Mouse (Mus musculus): ENCODE data around the gene Oxa1l. TPM values are rescaled to one million over a fixed set of nuclear protein-coding genes. Genes with fewer than 3 reads are reported as not detected.

Gene Oxa1l
- total and polyA plus RNA-seq, 2 experiments from 2014 or later, result 71.7 to 89.2 TPM

DNA sequence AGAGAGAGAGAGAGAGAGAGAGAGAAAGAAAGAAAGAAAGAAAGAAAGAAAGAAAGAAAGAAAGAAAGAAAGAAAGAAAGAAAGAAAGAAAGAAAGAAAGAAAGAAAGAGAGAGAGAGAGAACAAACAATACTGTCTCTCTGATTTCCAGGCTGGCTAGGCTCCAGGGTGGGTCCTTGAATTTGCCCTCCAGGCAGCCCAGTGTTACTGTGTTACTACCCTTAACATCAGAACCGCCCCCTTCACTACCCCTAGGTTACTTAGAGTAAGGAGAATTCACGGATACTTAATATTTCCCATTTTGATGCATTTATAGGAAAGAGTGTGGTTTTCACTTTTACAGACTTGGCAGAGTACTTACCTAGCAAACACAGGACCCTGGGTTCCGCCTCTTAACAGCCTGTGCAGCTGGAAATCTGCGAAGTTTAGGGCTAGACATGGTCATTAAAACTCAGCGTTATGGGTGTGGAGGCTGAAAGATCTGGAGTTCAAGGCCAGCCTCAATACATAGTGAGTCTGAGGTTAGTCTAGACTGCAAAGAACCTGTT lies 55.7 kb downstream of the Oxa1l start:
- no peak overlapping the region for H3K4me3 ChIP-seq (ENCODE audit: low read depth, low read length)
- no peak overlapping the region for H3K9ac ChIP-seq (replicated peaks; ENCODE audit: low read length, poor library complexity, severe bottlenecking)
- H3K27me3 ChIP-seq (ENCODE audit: insufficient read depth, low read length), result 0 out of 2 replicates have a peak, but pooled peaks cover 5% of the 10 kb centered on the region
- H3K9me3 ChIP-seq (ENCODE audit: low read length), result no peaks in the 10 kb centered on the region
- H3K4me1 ChIP-seq (ENCODE audit: insufficient read depth, low read length), result no peaks in the 10 kb centered on the region
- H3K27ac ChIP-seq (ENCODE audit: low read depth, low read length), result no peak overlapping the region
- no peak for DNase-seq (ENCODE audit: low spot score)
- no peak for TF ChIP-seq CTCF (IDR thresholded peaks at IDR 0.05)
- no peak overlapping the region for H3K4me2 ChIP-seq (ENCODE audit: low read depth, low read length, poor library complexity, severe bottlenecking)
- WGBS, result 42% methylated on average over 5 of the region's 5 CpGs
- ATAC-seq (ENCODE audit: low FRiP score), result no peak
- H3K36me3 ChIP-seq (ENCODE audit: insufficient read depth, low read length), result no peaks in the 10 kb centered on the region

DNA sequence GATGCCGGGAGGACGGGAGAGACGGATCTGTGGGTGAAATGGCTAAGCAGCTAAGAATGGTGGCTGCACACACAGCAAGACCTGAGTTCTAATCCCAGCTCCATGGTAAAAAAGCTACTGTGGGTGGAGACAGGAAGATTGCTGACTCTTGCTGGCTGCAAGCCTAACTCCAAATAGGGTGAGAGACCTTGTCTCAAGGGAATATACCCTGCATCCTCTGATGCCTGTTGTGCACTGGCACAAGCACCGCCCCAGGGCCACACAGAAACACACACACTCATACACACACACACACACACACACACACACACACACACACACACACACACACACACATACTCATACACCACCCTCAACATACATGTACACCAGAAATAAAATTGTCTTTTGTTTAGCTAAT lies 56.2 kb downstream of the Oxa1l start:
- Histone ChIP-seq H3K36me3 (ENCODE audit: insufficient read depth, low read length) (no peaks in the 10 kb centered on the region), H3K9me3 (ENCODE audit: low read length) (no peaks in the 10 kb centered on the region), H3K27me3 (ENCODE audit: insufficient read depth, low read length) (0 out of 2 replicates have a peak, but pooled peaks cover 5% of the 10 kb centered on the region), H3K4me1 (ENCODE audit: insufficient read depth, low read length) (no peaks in the 10 kb centered on the region), H3K4me3 (ENCODE audit: low read depth, low read length) (no peak overlapping the region), H3K27ac (ENCODE audit: low read depth, low read length) (no peak overlapping the region), H3K9ac (replicated peaks; ENCODE audit: low read length, poor library complexity, severe bottlenecking) (no peak overlapping the region), H3K4me2 (ENCODE audit: low read depth, low read length, poor library complexity, severe bottlenecking) (no peak overlapping the region)
- DNase-seq (ENCODE audit: low spot score) (no peak), ATAC-seq (ENCODE audit: low FRiP score) (no peak)
- 72% methylated on average over 4 of the region's 4 CpGs for WGBS
- no peak for TF ChIP-seq CTCF (IDR thresholded peaks at IDR 0.05)

DNA sequence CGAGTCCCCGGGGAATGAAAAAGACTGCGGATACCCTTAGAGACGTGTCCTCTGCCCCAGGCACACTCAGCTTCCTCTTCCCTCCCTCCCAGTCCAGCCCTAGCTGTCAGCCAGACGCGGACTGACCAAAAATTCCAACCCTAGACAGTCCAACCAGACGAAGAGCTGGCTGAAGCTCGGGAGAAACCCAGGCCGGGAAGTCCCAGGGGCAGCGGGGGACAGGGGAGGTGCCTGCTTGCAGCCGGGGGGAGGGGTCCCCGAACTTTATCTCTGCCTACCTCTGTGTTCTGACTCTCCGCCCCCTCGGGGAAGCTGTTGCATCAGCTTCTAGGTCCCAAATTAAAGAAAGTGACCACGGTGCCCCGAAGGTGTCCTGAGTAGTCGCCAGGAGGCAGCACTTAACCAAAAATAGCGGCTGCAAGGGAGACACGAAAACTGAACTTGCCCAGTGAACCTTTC lies 57.0 kb downstream of the Oxa1l start, which contains the start of gene Slc7a7:
TSS of gene Slc7a7 (minus strand) at position 158 of the 459 bp plus-strand sequence.
- Histone ChIP-seq H3K9me3 (ENCODE audit: low read length) (no peaks in the 10 kb centered on the region), H3K27me3 (ENCODE audit: insufficient read depth, low read length) (0 out of 2 replicates have a peak, but pooled peaks cover 5% of the 10 kb centered on the region), H3K9ac (replicated peaks; ENCODE audit: low read length, poor library complexity, severe bottlenecking) (no peak within 1 kb of the TSS), H3K4me1 (ENCODE audit: insufficient read depth, low read length) (no peaks in the 10 kb centered on the region), H3K27ac (ENCODE audit: low read depth, low read length) (no peak within 1 kb of the TSS), H3K36me3 (ENCODE audit: insufficient read depth, low read length) (no peaks in the 10 kb centered on the region), H3K4me2 (ENCODE audit: low read depth, low read length, poor library complexity, severe bottlenecking) (no peak within 1 kb of the TSS), H3K4me3 (ENCODE audit: low read depth, low read length) (no peak within 1 kb of the TSS)
- 9% methylated on average over 19 of the region's 19 CpGs for WGBS
- ATAC-seq (ENCODE audit: low FRiP score) (no peak), DNase-seq (ENCODE audit: low spot score) (no peak)
- TF ChIP-seq CTCF (IDR thresholded peaks at IDR 0.05), result peak; percentile 34

Other genes with a start within 250 kb of the Oxa1l start
- gene Dad1, start 106.7 kb upstream of the Oxa1l start, total RNA-seq (2014; rRNA removed), result 240 and 263 TPM in 2 replicates
- 374 and 394 TPM in 2 replicates for gene Dad1, start 106.7 kb upstream of the Oxa1l start, polyA plus RNA-seq (2015; fragmentation: Nextera tagmentation; extraction: Ambion mirVana)
- gene Abhd4, start 106.6 kb upstream of the Oxa1l start, total RNA-seq (2014; rRNA removed), result 75.7 and 87.8 TPM in 2 replicates
- 56.4 and 67.6 TPM in 2 replicates for gene Abhd4, start 106.6 kb upstream of the Oxa1l start, polyA plus RNA-seq (2015; fragmentation: Nextera tagmentation; extraction: Ambion mirVana)
- gene Olfr49, start 75.9 kb upstream of the Oxa1l start, total RNA-seq (2014; rRNA removed), result not detected in 2 replicates
- not detected in 2 replicates for gene Olfr49, start 75.9 kb upstream of the Oxa1l start, polyA plus RNA-seq (2015; fragmentation: Nextera tagmentation; extraction: Ambion mirVana)
- 3.9 and 7.7 TPM in 2 replicates for gene Slc7a7, start 56.9 kb downstream of the Oxa1l start, total RNA-seq (2014; rRNA removed)
- gene Slc7a7, start 56.9 kb downstream of the Oxa1l start, polyA plus RNA-seq (2015; fragmentation: Nextera tagmentation; extraction: Ambion mirVana), result 2.4 and 2.9 TPM in 2 replicates
- gene Mrpl52, start 66.1 kb downstream of the Oxa1l start, total RNA-seq (2014; rRNA removed), result 98.6 and 104 TPM in 2 replicates
- gene Mrpl52, start 66.1 kb downstream of the Oxa1l start, polyA plus RNA-seq (2015; fragmentation: Nextera tagmentation; extraction: Ambion mirVana), result 296 and 303 TPM in 2 replicates
- gene Mmp14, start 70.8 kb downstream of the Oxa1l start, total RNA-seq (2014; rRNA removed), result 46.4 and 48.9 TPM in 2 replicates
- gene Mmp14, start 70.8 kb downstream of the Oxa1l start, polyA plus RNA-seq (2015; fragmentation: Nextera tagmentation; extraction: Ambion mirVana), result 40.6 and 41.8 TPM in 2 replicates
- gene Lrp10, start 103.3 kb downstream of the Oxa1l start, total RNA-seq (2014; rRNA removed), result 40.2 and 42.1 TPM in 2 replicates
- gene Lrp10, start 103.3 kb downstream of the Oxa1l start, polyA plus RNA-seq (2015; fragmentation: Nextera tagmentation; extraction: Ambion mirVana), result 29.7 and 31.9 TPM in 2 replicates
- 35.6 and 47.4 TPM in 2 replicates for gene Rem2, start 115.3 kb downstream of the Oxa1l start, total RNA-seq (2014; rRNA removed)
- gene Rem2, start 115.3 kb downstream of the Oxa1l start, polyA plus RNA-seq (2015; fragmentation: Nextera tagmentation; extraction: Ambion mirVana), result 33.0 and 34.0 TPM in 2 replicates
- 79.6 and 92.9 TPM in 2 replicates for gene Prmt5, start 156.7 kb downstream of the Oxa1l start, total RNA-seq (2014; rRNA removed)
- 83.4 and 85.2 TPM in 2 replicates for gene Prmt5, start 156.7 kb downstream of the Oxa1l start, polyA plus RNA-seq (2015; fragmentation: Nextera tagmentation; extraction: Ambion mirVana)
- 13.3 and 13.7 TPM in 2 replicates for gene Haus4, start 193.8 kb downstream of the Oxa1l start, total RNA-seq (2014; rRNA removed)
- gene Haus4, start 193.8 kb downstream of the Oxa1l start, polyA plus RNA-seq (2015; fragmentation: Nextera tagmentation; extraction: Ambion mirVana), result 13.2 and 14.3 TPM in 2 replicates
- 8.1 and 8.2 TPM in 2 replicates for gene Ajuba, start 216.7 kb downstream of the Oxa1l start, total RNA-seq (2014; rRNA removed)
- 3.5 and 3.9 TPM in 2 replicates for gene Ajuba, start 216.7 kb downstream of the Oxa1l start, polyA plus RNA-seq (2015; fragmentation: Nextera tagmentation; extraction: Ambion mirVana)
- gene 4931414P19Rik, start 245.2 kb downstream of the Oxa1l start, total RNA-seq (2014; rRNA removed), result 4.6 and 8.7 TPM in 2 replicates
- 2.2 and 2.8 TPM in 2 replicates for gene 4931414P19Rik, start 245.2 kb downstream of the Oxa1l start, polyA plus RNA-seq (2015; fragmentation: Nextera tagmentation; extraction: Ambion mirVana)